Mouse (Mus musculus): ENCODE data around the gene Asic4.

Asic4 gene

DNA sequence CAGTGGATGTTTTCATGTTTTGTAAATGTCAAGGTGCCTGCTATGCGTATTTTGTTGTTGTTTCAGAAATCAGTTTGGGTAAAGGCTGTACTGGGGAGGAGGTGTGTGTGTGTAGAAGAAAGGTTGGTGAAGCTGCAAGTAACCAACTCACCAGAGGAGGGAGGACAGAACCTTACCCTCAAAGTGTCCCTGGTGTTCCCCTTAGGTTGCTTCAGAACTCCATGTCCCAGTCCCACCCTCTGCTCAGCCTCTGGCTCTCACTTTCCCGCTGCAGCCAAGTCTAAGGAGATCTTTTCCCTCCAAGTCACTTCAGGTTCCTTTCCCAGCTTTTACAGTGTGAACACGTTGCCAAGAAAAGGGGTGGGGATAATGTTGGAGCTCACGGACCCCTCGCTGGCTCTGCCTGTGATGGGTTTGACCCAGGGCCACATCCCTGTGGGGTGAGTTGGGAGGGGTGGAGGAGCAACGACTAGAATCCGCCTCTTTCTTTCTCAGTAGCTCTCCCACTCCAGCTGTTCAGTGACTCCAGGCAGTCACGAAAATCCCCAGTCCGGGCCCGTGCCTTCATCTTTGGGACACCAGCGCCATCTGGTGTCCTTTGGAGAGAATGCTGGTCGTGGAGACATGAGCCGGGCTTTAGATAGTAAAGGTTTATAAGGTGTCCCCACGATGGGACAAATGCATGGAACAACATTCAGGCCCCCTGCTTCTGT lies 17.1 kb downstream of the Asic4 start:
- DNase-seq, result peak; percentile 56 to 58

DNA sequence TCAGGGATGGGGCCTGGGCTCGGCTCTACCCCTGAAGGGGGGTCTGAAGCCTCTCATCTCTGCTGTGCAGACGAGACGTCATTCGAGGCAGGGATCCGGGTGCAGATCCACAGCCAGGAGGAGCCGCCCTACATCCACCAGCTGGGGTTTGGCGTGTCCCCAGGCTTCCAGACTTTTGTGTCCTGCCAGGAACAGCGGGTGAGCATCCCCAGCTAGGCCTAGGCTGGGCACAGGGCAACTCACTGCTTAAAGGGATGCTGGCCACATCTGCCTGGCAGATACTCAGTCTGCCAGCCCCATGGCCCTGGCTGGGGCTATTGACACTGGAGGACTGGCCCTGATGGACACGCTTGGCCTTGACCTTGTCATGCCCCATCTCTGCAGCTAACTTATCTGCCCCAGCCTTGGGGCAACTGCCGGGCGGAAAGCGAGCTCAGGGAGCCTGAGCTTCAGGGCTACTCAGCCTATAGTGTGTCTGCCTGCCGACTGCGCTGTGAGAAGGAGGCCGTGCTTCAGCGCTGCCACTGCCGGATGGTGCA lies 19.1 kb downstream of the Asic4 start:
- no peak for DNase-seq

DNA sequence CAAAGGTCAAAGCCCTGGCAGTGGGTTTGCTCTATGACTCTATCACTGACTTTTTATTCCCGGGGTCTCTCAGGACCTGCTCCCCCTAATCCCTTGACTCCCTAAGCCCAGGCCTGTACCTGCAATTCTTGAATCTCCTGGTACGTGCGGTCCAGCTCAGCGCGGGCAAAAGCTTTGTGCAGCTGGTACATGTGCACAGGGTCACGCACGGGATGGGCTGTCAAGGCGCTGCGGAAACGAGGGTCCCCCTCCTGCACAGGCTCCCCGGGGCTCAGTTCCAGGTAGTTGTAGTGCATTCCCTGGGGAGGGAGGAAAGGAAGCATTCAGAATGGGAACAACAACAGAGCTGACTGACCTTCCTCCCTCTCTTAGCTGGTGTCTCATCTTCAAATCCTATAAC lies 26.2 kb downstream of the Asic4 start:
- DNase-seq, result no peak

DNA sequence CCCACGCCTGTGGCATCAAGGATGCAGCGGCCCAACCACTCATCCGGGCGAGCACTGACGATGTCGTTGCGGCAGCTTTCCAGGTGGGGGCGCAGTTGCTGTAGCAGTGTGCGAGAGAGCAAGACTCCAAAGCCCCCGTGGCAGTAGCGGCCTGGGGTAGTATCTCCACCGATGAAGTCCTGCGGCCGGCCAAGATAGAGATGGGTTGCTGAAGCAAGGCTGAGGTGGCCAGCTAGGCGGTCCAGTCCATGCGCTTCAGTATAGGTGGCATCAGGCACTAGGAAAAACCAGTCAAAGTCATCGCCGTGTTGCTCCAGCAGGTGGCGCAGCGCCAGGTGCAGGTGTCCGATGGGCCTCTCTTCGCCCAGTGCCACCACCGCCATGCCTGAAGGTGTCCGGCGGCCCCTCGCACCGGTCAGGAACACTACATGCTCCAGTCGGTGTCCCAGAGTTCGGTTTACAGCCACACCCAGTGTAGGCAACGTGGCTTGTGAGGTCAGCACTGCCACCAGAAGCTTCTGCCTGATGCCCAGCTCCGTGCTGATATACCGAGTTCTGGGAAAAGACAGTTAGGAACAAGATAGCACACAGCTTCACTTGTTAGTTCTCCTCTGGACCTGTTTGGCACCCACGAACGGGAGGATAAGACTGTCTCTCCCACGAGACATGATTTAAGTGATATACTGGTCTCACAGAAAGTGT lies 27.2 kb downstream of the Asic4 start:
- peak; percentile 76 to 80 for DNase-seq

DNA sequence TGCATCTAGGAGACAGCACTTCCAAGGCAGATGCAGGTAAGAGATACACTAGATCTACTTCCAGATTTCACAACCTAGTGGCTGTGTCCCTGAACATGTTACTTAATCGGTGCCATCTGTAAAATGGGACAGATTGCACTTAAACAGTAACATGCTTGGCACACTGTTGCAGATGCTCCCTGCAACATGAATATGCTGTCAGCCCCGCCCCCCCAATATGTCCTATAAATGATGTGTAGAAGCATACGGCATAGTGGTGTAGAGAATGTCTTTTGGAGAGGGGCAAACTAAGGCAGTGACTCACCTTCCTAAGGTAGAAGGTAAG lies 27.7 kb downstream of the Asic4 start:
- DNase-seq, result no peak

DNA sequence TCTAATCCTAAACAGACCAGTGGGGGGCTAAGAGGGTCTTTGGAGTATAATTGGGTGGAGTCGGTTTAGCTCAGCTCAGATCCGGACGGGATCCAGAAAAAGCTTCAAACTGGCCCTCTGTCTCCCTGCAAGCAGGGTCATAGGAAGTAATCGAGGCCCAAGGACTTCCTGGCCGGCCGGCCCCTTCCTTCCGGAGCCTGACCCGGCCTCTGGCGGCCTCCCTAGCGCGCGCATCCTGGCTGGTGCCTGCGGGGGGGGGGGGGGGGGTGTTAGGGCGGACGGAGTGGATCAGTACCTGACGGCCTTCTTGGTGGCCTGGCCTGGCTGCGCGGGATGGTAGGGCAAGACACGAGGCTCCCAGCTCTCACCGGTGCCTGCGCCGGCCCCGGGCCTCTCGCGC lies 28.3 kb downstream of the Asic4 start:
- no peak for DNase-seq

DNA sequence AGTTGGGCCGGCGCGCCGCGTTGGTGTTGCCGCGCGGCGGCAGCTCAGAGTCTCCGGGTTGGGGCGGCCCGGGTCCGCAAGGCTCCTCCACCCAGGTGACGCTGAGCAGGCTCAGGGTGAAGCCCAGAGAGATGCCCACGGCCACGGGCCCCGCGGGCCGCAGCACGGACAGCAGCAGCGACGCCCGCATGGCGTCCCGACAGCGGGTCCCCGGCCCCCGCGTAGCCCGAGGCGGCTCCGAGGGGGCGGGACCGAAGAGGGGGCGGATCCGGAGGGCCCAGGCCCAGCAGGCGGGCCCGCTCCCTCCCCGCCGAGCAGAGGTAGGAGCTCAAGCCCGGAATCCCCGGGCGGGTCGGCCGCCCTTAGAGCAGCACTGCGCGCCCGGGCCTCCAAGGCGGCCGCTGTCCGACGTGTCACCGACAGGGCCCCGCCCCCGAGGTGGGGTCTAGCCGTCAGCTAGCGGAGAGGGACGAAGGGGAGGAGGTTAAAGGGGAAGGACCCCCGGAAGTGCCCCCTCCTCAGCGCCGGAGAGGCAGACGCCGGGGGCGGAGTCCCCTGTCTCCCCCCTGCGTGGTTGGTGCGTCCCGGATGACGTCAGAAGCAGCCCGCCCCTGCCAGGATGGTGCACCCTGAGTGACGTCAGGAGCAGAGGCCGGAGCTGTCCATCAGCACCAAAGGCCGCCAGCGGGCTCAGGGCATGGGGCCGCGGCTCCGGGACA lies 28.8 kb downstream of the Asic4 start, which contains the start of the genes Chpf and Tmem198:
Chpf (minus strand) TSS at position 392 of the 719 bp plus-strand sequence.
Tmem198 (plus strand) TSS at position 617 of the 719 bp plus-strand sequence.
- DNase-seq, result peak; percentile 97

DNA sequence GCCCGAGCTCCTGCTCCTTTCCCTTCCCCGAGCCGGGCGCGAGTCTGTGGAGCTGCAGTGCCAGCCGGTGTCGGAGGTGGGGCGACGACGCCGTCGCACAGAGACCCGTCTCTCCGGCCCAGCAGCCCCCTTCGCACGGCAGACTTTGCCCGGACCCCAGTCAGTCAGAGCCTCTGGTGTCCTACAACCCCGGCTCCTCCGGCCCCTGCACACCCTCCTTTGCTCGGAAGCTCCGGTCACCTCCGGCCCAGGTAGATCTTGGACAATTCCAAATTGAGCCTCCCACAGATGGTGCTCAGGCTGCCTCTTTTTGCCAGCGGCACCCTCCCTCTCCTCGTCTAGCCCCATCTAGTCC lies 29.4 kb downstream of the Asic4 start:
- no peak for DNase-seq

DNA sequence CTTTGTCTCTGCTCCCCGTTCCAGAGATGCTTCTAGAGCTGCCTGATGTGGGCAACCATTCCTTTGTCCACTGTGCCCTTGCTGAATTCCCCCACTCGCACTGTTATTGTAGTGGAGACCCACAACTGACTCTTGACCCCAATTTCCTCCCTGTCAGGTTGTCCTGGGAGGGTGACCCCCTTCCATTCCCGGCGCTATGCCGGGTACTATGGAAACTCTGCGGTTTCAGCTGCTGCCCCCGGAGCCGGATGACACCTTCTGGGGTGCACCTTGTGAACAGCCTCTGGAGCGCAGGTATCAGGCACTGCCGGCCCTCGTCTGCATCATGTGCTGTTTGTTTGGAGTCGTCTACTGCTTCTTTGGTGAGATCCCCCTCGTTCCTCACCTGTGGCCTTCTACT lies 29.8 kb downstream of the Asic4 start:
- DNase-seq, result no peak

DNA sequence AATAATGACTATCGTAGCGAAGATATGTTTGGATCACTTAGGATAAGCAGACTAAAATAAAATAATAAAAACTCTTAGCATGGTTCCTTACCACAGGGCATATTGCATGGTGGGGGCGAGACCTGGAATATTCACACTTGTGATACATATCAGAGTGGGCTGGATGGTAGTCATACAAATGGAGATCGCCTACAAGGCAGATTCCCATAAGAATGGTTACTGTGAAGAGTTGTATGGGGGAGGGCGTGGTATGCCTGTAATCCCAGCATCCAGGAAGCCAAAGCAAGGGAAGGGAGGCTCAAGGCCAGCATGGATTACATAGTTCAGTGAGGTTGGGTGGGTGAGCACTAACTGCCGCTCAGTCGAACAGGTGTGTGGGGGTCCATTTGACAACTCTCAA lies 30.5 kb downstream of the Asic4 start:
- no peak for DNase-seq

DNA sequence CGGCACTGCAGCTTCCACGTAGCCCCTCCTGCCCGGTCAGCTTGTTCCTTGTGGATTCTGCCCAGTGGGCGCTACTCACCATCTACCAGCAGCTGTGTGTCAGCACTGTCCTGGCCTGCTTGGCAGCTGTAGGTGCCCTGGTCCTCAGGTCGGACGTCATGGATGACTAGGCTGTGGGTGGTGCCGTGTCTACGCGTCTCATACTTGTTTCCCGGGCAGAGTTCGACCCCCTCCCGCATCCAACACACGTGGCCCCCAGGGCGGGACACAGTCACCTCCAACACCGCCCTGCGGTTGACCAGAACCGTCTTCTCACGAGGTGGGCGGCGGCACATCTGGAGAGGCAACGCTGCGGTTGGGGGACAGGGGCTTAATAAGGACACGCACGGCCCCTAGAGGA lies 36.3 kb downstream of the Asic4 start:
- no peak for DNase-seq

DNA sequence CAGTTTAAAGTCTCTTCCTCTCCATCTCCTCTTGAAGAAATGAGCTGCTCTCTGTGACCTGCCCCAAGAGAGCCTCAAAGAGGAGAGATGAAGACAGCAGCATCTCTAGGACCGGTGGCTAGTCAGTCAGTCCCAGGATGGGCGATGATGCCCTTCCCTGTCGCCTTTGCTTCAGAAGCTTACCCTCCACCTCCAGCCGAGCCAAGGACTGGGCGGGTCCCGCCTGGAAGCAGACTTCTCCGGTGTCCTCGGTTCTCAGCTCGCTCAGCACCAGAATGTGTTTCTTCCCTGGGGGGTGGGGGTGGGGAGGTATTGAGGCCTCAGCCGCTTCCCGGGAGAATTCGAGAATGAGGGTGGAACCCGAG lies 36.8 kb downstream of the Asic4 start:
- DNase-seq, result no peak

DNA sequence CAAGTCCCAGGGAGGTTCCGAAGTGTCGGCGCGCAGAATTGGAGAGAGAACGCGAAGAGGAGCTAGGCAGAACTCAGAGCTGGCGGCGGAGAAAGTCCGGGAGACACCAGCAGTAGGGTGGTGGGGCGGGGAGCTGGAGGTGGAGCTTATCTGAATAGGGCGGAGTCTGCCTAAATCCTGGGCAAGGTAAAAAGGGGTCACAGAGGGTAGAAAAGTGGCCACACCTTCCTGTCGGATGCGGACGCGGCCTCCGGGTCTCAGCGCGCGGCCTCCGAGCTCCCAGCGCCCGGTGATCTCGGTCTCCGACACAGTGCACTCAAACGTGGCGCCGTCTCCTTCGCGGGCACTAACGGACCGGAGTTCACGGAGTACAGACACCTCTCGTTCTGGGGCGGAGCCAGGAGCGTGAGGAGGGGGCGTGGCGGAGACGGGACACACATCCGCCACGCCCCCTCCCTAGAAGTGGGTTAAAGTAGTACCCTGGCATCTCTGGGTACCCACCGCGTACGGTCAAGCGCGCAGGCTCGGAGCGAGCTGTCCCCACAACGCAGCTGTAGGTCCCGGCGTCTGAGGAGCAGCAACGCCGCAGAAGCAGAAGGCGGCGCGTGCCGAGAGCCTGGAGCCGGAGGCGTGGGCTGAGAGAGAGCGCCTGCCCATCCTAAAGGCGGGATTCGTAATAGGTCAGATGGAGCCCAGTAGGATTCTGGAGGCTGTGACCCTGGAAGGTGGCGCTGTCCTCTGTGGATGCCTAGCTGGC lies 37.3 kb downstream of the Asic4 start:
- DNase-seq, result peak; percentile 70 to 74

DNA sequence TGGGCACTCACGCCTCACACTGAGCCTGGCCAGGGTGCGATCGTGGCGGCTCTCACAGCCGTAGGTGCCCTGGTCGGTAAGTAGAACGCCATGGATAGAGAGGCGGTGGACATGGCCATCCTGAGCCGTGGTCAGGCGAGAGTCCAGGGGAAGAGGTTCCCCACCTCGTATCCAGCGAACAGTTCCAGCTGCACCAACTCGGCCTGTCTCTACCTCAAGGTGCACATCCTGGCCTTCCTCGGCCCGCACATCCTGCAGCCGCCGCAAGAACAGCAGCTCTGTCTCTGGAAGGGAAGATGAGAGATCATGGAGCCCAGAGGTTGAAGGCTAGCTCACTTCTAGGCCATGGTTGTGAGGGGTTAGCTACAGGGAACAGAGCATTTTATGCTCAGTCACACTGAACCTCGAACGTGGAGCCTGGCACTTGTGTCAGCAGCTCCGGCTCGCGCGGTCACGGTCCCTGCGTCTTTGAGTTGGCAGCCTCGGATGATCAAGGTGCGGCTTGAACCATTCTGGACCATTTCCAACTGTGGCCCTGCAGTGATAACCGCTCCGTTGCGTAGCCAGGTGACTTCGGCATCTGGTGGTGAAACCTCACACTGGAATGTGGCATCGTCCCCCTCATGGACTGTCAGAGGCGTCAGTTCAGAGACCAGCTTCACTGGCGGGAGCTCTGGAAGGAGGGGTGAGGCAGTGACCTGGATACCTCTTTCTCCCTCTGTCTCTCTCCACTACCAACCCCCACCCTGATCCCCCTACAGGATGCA lies 40.7 kb downstream of the Asic4 start:
- DNase-seq, result no peak

DNA sequence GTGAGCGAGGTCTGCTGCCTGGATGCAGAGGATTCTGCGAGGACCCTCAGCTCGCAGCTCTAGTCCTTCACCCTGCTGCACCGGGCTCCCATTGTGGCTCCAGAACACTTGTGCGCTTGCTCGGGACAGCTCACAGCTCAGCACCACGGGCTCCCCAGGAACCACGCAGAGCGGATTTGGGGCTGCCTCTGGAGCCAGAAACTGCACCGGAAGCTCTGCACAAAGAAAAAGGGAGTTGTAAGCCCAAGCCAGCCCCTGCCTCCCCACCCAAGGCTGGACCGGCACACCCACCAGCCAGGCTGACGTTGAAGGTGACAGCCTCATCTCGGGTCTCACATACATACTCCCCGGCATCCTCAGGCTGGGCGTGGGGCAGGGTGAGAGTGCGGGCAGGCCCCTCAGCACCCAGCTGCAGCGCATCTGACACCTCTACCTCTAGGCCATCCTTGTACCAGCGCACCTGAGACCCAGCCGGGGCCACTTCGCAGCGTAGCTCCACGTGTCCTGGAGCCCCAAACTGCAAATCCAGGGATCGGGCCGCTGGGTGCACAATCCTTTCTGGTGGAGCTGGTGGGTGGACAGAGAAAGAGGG lies 42.4 kb downstream of the Asic4 start:
- no peak for DNase-seq

DNA sequence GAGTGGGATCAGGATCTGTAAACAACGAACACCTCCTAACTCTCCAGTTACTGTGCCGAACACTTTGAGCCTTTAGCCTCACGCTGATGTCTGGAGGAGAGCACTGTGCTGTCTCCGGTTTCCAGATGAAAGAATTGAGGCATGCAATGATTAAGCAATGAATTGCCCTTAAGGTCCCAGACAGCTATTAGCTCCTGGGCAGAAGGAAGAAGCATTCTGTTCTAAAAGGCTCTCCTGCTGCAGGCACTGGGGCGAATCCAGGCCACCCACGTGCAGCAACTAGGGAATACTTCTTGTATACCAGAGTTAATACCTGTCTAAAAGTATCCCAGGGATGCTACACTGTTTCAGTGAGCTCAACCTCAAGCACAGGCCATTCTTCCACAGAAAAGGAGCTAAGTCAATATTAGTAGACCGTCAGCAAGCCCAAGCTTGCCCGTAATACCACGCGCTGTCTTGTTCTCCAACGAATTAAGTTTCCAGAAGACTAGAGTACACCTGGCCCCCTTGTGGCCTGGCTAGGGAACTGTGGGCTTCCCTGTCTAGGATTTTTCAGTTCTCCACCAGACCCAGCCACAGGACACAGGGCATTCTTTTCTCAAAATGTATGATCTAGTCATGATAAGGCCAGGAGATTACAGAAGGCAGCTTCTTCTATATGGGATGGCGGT lies 44.8 kb downstream of the Asic4 start:
- no peak for DNase-seq

DNA sequence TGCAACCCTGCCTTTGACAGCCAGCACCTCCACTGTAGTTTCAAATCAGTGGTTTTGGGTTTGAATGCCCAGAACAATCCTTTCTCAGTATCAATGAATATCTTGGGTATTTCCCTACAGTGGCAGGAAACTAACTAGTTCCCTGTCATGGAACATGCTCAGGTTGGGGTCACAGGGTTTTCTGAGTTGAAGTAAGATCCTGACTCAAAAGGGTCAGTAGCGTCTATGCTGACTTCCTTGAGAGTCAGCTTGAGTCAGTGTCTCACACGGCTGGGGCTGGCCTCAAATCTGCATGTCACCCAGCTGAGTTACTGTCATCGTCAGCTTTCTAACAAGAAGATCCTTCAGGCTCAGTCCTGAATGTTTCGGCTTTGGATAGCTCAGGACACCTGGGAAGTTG lies 48.7 kb downstream of the Asic4 start:
- no peak for DNase-seq

DNA sequence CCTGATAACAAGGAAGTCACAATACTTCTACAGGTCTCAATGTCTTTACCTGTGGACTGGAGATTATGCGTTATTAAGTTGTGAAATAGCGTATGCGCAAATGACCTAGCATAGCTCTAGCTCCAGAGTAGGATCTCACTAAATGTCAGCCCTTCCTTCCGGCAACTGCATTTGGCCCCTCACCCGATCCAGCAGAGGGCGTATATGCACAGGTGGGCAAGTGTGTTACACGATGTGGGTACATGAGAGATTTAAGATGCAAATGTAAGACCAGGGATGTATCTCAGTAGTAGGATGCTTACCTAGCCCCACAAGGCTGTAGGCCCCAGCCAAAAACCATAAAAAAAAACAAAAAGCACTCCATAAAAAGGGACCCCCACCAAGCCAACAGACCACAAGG lies 49.2 kb downstream of the Asic4 start:
- DNase-seq, result no peak

DNA sequence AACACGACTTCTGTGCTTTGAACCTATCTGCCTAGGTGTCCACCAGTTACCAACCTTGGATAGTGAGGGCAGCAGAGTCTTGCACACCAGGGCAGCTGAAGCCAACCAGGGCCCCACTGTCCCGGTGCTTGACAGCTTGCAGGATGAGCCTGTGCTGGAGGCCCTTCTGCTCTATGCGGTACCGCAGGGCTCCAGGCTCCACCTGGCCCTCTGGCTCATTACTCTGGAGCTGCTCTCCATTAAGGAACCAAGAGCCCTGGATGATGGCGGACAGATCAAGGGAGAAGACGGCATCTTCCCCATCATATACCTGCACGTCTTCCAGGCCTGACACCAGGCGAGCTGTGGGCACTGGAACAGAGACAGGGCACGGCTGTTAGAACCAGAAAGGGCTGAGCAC lies 51.7 kb downstream of the Asic4 start:
- no peak for DNase-seq

DNA sequence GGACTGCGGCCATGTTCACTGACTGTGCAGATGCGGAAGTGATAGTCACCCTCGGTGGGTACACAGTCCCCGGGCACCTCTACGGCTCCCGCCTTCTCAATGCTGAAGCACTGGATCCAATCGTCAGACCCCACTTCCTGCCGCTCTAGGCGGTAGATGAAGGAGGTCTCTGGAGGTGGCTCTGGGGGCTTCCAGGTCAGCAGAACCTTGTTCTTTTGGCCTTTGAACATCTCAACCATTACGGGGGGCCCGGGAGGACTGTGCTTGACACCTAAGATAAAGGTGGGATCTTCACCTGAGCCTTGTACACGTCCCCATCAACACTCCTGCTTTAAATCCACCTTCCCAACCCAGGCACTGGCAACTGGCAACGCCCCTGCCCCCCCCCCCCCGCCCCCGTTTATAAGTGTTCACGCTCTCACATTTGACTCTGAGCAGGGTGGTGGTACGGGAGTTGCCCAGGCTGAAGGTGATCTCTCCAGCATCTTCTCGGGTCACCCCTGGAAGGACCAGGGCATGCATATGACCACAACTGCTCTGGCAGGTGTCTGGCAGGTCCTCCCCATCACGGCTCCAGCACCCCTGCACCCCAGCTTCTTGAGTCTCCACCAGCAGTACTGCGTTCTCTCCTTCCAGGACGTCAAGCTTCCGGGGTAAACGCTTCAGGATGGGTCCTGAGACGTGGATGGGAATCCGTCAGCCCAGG lies 52.9 kb downstream of the Asic4 start:
- no peak for DNase-seq

DNA sequence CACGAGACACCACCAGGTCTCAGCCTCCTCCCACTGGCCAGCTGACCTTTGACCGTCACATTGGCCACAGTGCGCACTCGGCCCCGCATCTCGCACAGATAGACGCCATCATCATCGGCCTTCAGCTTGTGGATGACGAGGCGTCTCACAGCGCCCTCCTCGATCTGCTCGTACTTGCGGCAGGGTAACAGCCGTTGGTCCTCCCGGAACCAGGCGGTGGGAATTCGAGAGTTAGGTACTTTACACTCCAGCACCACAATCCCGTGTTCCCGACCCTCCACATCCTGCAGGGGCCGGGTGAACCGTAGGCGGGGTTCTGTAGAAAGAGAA lies 53.4 kb downstream of the Asic4 start:
- no peak for DNase-seq
